In genomic region chr15:101103605-101104304, GRCm38 (mm10) we compare ENCODE assay signal across 28 mouse cellular contexts. TPM values are rescaled to one million over a fixed set of nuclear protein-coding genes. Genes with fewer than 3 reads are reported as not detected.
DNase-seq lines count a peak whose midpoint lies in the region; ATAC-seq lines count a peak whose summit lies in the region.
"Had no signal": no experiment of that assay in that cellular context is flagged by ENCODE, and none has a peak within 500 bp of the region (broad histone marks: within the 10 kb centered on the region; RNA-seq: fewer than 3 reads in every experiment).

No protein-coding gene starts in this region.

- H3K36me3 ChIP-seq in hindbrain, embryonic 10.5 days, result no peaks in the 10 kb centered on the region
- no peaks in the 10 kb centered on the region for H3K36me3 ChIP-seq in hindbrain, embryonic 16.5 days (ENCODE audit: control insufficient read depth, insufficient read depth, low read length)
- H3K36me3 ChIP-seq in embryonic facial prominence, embryonic 10.5 days (replicated peaks), result no peaks in the 10 kb centered on the region
- no peaks in the 10 kb centered on the region for H3K36me3 ChIP-seq in embryonic facial prominence, embryonic 11.5 days (replicated peaks; ENCODE audit: control insufficient read depth, insufficient read depth, low read depth, low read length)
- H3K36me3 ChIP-seq: embryonic facial prominence, embryonic 13.5 days; forebrain, embryonic 12.5 days; forebrain, embryonic 15.5 days; heart, embryonic 13.5 days; hindbrain, embryonic 12.5 days; hindbrain, embryonic 15.5 days; intestine, embryonic 15.5 days had no signal

- H3K4me1 ChIP-seq in hindbrain, embryonic 10.5 days (replicated peaks), result peaks cover 49% of the 10 kb centered on the region
- no peaks in the 10 kb centered on the region for H3K4me1 ChIP-seq in hindbrain, embryonic 16.5 days (ENCODE audit: control insufficient read depth, insufficient read depth, low read depth, low read length)
- H3K4me1 ChIP-seq in embryonic facial prominence, embryonic 10.5 days, result peaks cover 43% of the 10 kb centered on the region
- H3K4me1 ChIP-seq in embryonic facial prominence, embryonic 11.5 days (ENCODE audit: control insufficient read depth, insufficient read depth, low read length), result no peaks in the 10 kb centered on the region; the same call in 1 of the 2 replicates

- H3K9me3 ChIP-seq in hindbrain, embryonic 10.5 days, result 0 out of 2 replicates have a peak, but pooled peaks cover 3% of the 10 kb centered on the region
- H3K9me3 ChIP-seq in hindbrain, embryonic 16.5 days (ENCODE audit: control insufficient read depth, low read length), result no peaks in the 10 kb centered on the region
- no peaks in the 10 kb centered on the region for H3K9me3 ChIP-seq in embryonic facial prominence, embryonic 10.5 days
- no peaks in the 10 kb centered on the region; the same call in 1 of the 2 replicates for H3K9me3 ChIP-seq in embryonic facial prominence, embryonic 11.5 days (replicated peaks; ENCODE audit: control insufficient read depth, low read length)
- H3K9me3 ChIP-seq: embryonic facial prominence, embryonic 13.5 days; forebrain, embryonic 12.5 days; forebrain, embryonic 15.5 days; heart, embryonic 13.5 days; hindbrain, embryonic 12.5 days; hindbrain, embryonic 15.5 days; intestine, embryonic 15.5 days had no signal

- no peak overlapping the region for H3K9ac ChIP-seq in hindbrain, embryonic 16.5 days (ENCODE audit: low read depth, low read length)
- H3K9ac ChIP-seq in embryonic facial prominence, embryonic 11.5 days (replicated peaks; ENCODE audit: low read length), result peak overlapping the region; percentile 32
- H3K9ac ChIP-seq: embryonic facial prominence, embryonic 13.5 days; forebrain, embryonic 12.5 days; forebrain, embryonic 15.5 days; heart, embryonic 13.5 days; hindbrain, embryonic 12.5 days; hindbrain, embryonic 15.5 days; intestine, embryonic 15.5 days had no signal

- 65% methylated on average over 9 of the region's 9 CpGs for WGBS in hindbrain, embryonic 10.5 days
- WGBS in hindbrain, embryonic 16.5 days, result 73% methylated on average over 9 of the region's 9 CpGs
- 63% methylated on average over 9 of the region's 9 CpGs for WGBS in embryonic facial prominence, embryonic 10.5 days
- WGBS in embryonic facial prominence, embryonic 11.5 days, result 64% methylated on average over 9 of the region's 9 CpGs

- no peak overlapping the region for H3K4me3 ChIP-seq in hindbrain, embryonic 10.5 days
- H3K4me3 ChIP-seq in hindbrain, embryonic 16.5 days (ENCODE audit: low read length), result no peak overlapping the region
- H3K4me3 ChIP-seq in embryonic facial prominence, embryonic 10.5 days, result no peak overlapping the region
- no peak overlapping the region for H3K4me3 ChIP-seq in embryonic facial prominence, embryonic 11.5 days (ENCODE audit: low read depth, low read length)
- H3K4me3 ChIP-seq: embryonic facial prominence, embryonic 13.5 days; erythroblast, embryonic 14.5 days; forebrain, embryonic 12.5 days; forebrain, embryonic 15.5 days; heart, embryonic 13.5 days; hindbrain, embryonic 12.5 days; hindbrain, embryonic 15.5 days; intestine, embryonic 15.5 days had no signal

- ATAC-seq in hindbrain, embryonic 16.5 days, result no peak
- ATAC-seq in embryonic facial prominence, embryonic 11.5 days (replicated peaks; ENCODE audit: insufficient number of reproducible peaks, low FRiP score, low TSS enrichment, low read depth), result no peak
- ATAC-seq: CD4-positive, CD25-positive, alpha-beta regulatory T cell, adult 4 months; forebrain, embryonic 15.5 days; intestine, embryonic 15.5 days had no signal

- H3K27ac ChIP-seq in hindbrain, embryonic 10.5 days, result peak overlapping the region; percentile 10; the same call in 1 of the 2 replicates
- no peak overlapping the region for H3K27ac ChIP-seq in hindbrain, embryonic 16.5 days (ENCODE audit: low read depth, low read length)
- H3K27ac ChIP-seq in embryonic facial prominence, embryonic 10.5 days (replicated peaks), result peak overlapping the region; percentile 42; the same call in 1 of the 2 replicates
- no peak overlapping the region for H3K27ac ChIP-seq in embryonic facial prominence, embryonic 11.5 days (replicated peaks; ENCODE audit: low read depth, low read length)
- H3K27ac ChIP-seq: embryonic facial prominence, embryonic 13.5 days; forebrain, embryonic 12.5 days; forebrain, embryonic 15.5 days; heart, embryonic 13.5 days; hindbrain, embryonic 12.5 days; hindbrain, embryonic 15.5 days; intestine, embryonic 15.5 days had no signal

- peaks cover 13% of the 10 kb centered on the region for H3K27me3 ChIP-seq in hindbrain, embryonic 10.5 days (ENCODE audit: insufficient read depth, poor library complexity, severe bottlenecking)
- no peaks in the 10 kb centered on the region for H3K27me3 ChIP-seq in hindbrain, embryonic 16.5 days (replicated peaks; ENCODE audit: control insufficient read depth, insufficient read depth, low read length)
- peaks cover 11% of the 10 kb centered on the region for H3K27me3 ChIP-seq in embryonic facial prominence, embryonic 10.5 days (replicated peaks; ENCODE audit: low read depth, poor library complexity, severe bottlenecking)
- H3K27me3 ChIP-seq in embryonic facial prominence, embryonic 11.5 days (ENCODE audit: control insufficient read depth, insufficient read depth, low read length), result no peaks in the 10 kb centered on the region
- H3K27me3 ChIP-seq: embryonic facial prominence, embryonic 13.5 days; forebrain, embryonic 15.5 days; hindbrain, embryonic 15.5 days; intestine, embryonic 15.5 days had no signal

- no peak overlapping the region for H3K4me2 ChIP-seq in hindbrain, embryonic 16.5 days (ENCODE audit: low read length)
- H3K4me2 ChIP-seq in embryonic facial prominence, embryonic 11.5 days (ENCODE audit: low read depth, low read length), result no peak overlapping the region
- H3K4me2 ChIP-seq: embryonic facial prominence, embryonic 13.5 days; forebrain, embryonic 12.5 days; forebrain, embryonic 15.5 days; heart, embryonic 13.5 days; hindbrain, embryonic 12.5 days; hindbrain, embryonic 15.5 days; intestine, embryonic 15.5 days had no signal

- DNase-seq in hindbrain, embryonic 10.5 days (ENCODE audit: low spot score), result no peak
- no peak for DNase-seq in embryonic facial prominence, embryonic 10.5 days (ENCODE audit: low spot score)
- DNase-seq in embryonic facial prominence, embryonic 11.5 days (ENCODE audit: low spot score), result no peak
- DNase-seq in thymus, postnatal 25 days, result no peak
- no peak for DNase-seq in yolk sac, embryonic 10.5 days (ENCODE audit: low spot score)
- DNase-seq: adrenal gland, adult 2 months; adrenal gland, postnatal 14 days; cerebellum, adult 11 months; cerebellum, adult 2 months; cerebellum, adult 9-11 months; cerebellum, postnatal 25 days; gastrocnemius, postnatal 10 days; gastrocnemius, postnatal 36 days; heart, adult 18-20 months; heart, postnatal 14 days; heart, postnatal 4 days had no signal

RNA-seq across cellular contexts. Expression of gene Ankrd33, which starts 11.8 kb away (rescaled TPM):
- polyA plus RNA-seq in hindbrain, embryonic 10.5 days (2016; fragmentation: Nextera tagmentation; extraction: Ambion mirVana), result not detected in 2 replicates
- not detected in 2 replicates for polyA plus RNA-seq in hindbrain, embryonic 16.5 days (2015; fragmentation: Nextera tagmentation; extraction: Ambion mirVana)
- 0.10 TPM in 1 of 2 replicates, not detected in the other for polyA plus RNA-seq in embryonic facial prominence, embryonic 10.5 days (2016; fragmentation: Nextera tagmentation; extraction: Ambion mirVana)
- polyA plus RNA-seq in embryonic facial prominence, embryonic 11.5 days (2014; fragmentation: Nextera tagmentation; extraction: Ambion mirVana), result not detected in 2 replicates
- polyA plus RNA-seq: C2C12; CD4-positive, CD25-positive, alpha-beta regulatory T cell, adult 4 months; embryonic facial prominence, embryonic 13.5 days; erythroblast, embryonic 14.5 days; forebrain, embryonic 12.5 days; forebrain, embryonic 15.5 days; heart, embryonic 13.5 days; heart, embryonic 16.5 days; hindbrain, embryonic 12.5 days; hindbrain, embryonic 15.5 days; intestine, embryonic 15.5 days had no signal

RNA-seq across cellular contexts. Expression of gene Acvrl1, which starts 24.6 kb away (rescaled TPM):
- polyA plus RNA-seq in hindbrain, embryonic 10.5 days (2016; fragmentation: Nextera tagmentation; extraction: Ambion mirVana), result 8.7 and 10.8 TPM in 2 replicates
- polyA plus RNA-seq in hindbrain, embryonic 16.5 days (2015; fragmentation: Nextera tagmentation; extraction: Ambion mirVana), result 10.2 and 12.7 TPM in 2 replicates
- polyA plus RNA-seq in embryonic facial prominence, embryonic 10.5 days (2016; fragmentation: Nextera tagmentation; extraction: Ambion mirVana), result 10.3 and 10.6 TPM in 2 replicates
- polyA plus RNA-seq in embryonic facial prominence, embryonic 11.5 days (2014; fragmentation: Nextera tagmentation; extraction: Ambion mirVana), result 3.8 and 4.6 TPM in 2 replicates
- polyA plus RNA-seq: erythroblast, embryonic 14.5 days had no signal

RNA-seq across cellular contexts. Expression of gene Fignl2, which starts 25.4 kb away (rescaled TPM):
- polyA plus RNA-seq in hindbrain, embryonic 10.5 days (2016; fragmentation: Nextera tagmentation; extraction: Ambion mirVana), result 1.4 TPM in 2 replicates
- polyA plus RNA-seq in hindbrain, embryonic 16.5 days (2015; fragmentation: Nextera tagmentation; extraction: Ambion mirVana), result 0.06 and 0.09 TPM in 2 replicates
- 1.2 and 1.7 TPM in 2 replicates for polyA plus RNA-seq in embryonic facial prominence, embryonic 10.5 days (2016; fragmentation: Nextera tagmentation; extraction: Ambion mirVana)
- 0.72 and 0.81 TPM in 2 replicates for polyA plus RNA-seq in embryonic facial prominence, embryonic 11.5 days (2014; fragmentation: Nextera tagmentation; extraction: Ambion mirVana)
- polyA plus RNA-seq: CD4-positive, CD25-positive, alpha-beta regulatory T cell, adult 4 months; erythroblast, embryonic 14.5 days; forebrain, embryonic 15.5 days had no signal

RNA-seq across cellular contexts. Expression of gene Gm47841, which starts 56.6 kb away (rescaled TPM):
- polyA plus RNA-seq in hindbrain, embryonic 10.5 days (2016; fragmentation: Nextera tagmentation; extraction: Ambion mirVana), result not detected in 2 replicates
- not detected in 2 replicates for polyA plus RNA-seq in hindbrain, embryonic 16.5 days (2015; fragmentation: Nextera tagmentation; extraction: Ambion mirVana)
- polyA plus RNA-seq in embryonic facial prominence, embryonic 10.5 days (2016; fragmentation: Nextera tagmentation; extraction: Ambion mirVana), result not detected in 2 replicates
- not detected in 2 replicates for polyA plus RNA-seq in embryonic facial prominence, embryonic 11.5 days (2014; fragmentation: Nextera tagmentation; extraction: Ambion mirVana)
- polyA plus RNA-seq: adrenal gland, adult 2 months; C2C12; CD4-positive, CD25-positive, alpha-beta regulatory T cell, adult 4 months; cerebellum, adult 2 months; embryonic facial prominence, embryonic 13.5 days; erythroblast, embryonic 14.5 days; forebrain, embryonic 12.5 days; forebrain, embryonic 15.5 days; heart, embryonic 13.5 days; heart, embryonic 16.5 days; hindbrain, embryonic 12.5 days; hindbrain, embryonic 15.5 days; intestine, embryonic 15.5 days had no signal

Comparison
In these comparisons a context has a peak if more than half of its experiments do, and no peak if none do; other contexts are left out.
1. H3K27ac ChIP-seq: peak in hindbrain, embryonic 10.5 days (single experiment) and embryonic facial prominence, embryonic 10.5 days (single experiment); none in hindbrain, embryonic 16.5 days (single experiment) and embryonic facial prominence, embryonic 11.5 days (single experiment).